Mouse (Mus musculus): Measurements from ENCODE around the gene Rpl10-ps3. TPM values are rescaled to one million over a fixed set of nuclear protein-coding genes. Genes with fewer than 3 reads are reported as not detected.
A peak's percentile ranks its signal among the peaks of the same experiment; 100 is the strongest.

Gene Rpl10-ps3
- polyA plus RNA-seq, 1 experiment from 2014 or later: 142 TPM

- Histone ChIP-seq H3K9me3 (no peaks in the 10 kb centered on the region), H3K4me2 (no peak overlapping the region), H3K27me3 (no peaks in the 10 kb centered on the region), H3K4me1 (replicated peaks) (peaks cover 39% of the 10 kb centered on the region), H3K27ac (peak overlapping the region; percentile 23; the same call in 1 of the 2 replicates), H3K4me3 (no peak overlapping the region), H3K9ac (no peak overlapping the region), H3K36me3 (no peaks in the 10 kb centered on the region)
- no peak for ATAC-seq (ENCODE audit: low FRiP score)
- WGBS: 79% methylated on average over 2 of the region's 2 CpGs
Measured at GRCm38 (mm10) chr9:50305046-50305445, 39.7 kb downstream of the Rpl10-ps3 start.

- no peak for ATAC-seq (ENCODE audit: low FRiP score)
- Histone ChIP-seq H3K9ac (no peak overlapping the region), H3K27me3 (no peaks in the 10 kb centered on the region), H3K36me3 (no peaks in the 10 kb centered on the region), H3K9me3 (no peaks in the 10 kb centered on the region), H3K4me1 (replicated peaks) (peaks cover 38% of the 10 kb centered on the region), H3K4me2 (no peak overlapping the region), H3K27ac (no peak overlapping the region), H3K4me3 (no peak overlapping the region)
- 66% methylated on average over 4 of the region's 4 CpGs for WGBS
Measured at GRCm38 (mm10) chr9:50304004-50304403, 40.8 kb downstream of the Rpl10-ps3 start.

GRCm38 (mm10) chr9:50301722-50302121, 43.0 kb downstream of the Rpl10-ps3 start:
- Histone ChIP-seq H3K9me3 (no peaks in the 10 kb centered on the region), H3K4me1 (replicated peaks) (peaks cover 36% of the 10 kb centered on the region), H3K4me3 (no peak overlapping the region), H3K27ac (no peak overlapping the region), H3K9ac (no peak overlapping the region), H3K4me2 (no peak overlapping the region), H3K36me3 (no peaks in the 10 kb centered on the region), H3K27me3 (no peaks in the 10 kb centered on the region)
- no peak for ATAC-seq (ENCODE audit: low FRiP score)

- Histone ChIP-seq H3K27me3 (no peaks in the 10 kb centered on the region), H3K27ac (no peak overlapping the region), H3K4me2 (no peak overlapping the region), H3K9ac (no peak overlapping the region), H3K4me3 (no peak overlapping the region), H3K9me3 (no peaks in the 10 kb centered on the region), H3K36me3 (no peaks in the 10 kb centered on the region), H3K4me1 (replicated peaks) (peaks cover 8% of the 10 kb centered on the region)
- no peak for ATAC-seq (ENCODE audit: low FRiP score)
- 51% methylated on average over 2 of the region's 2 CpGs for WGBS
Measured at GRCm38 (mm10) chr9:50298389-50298788, 46.4 kb downstream of the Rpl10-ps3 start.

Other genes with a start within 250 kb of the Rpl10-ps3 start
- gene Plet1, start 149.6 kb upstream of the Rpl10-ps3 start, polyA plus RNA-seq (2015; fragmentation: Nextera tagmentation; extraction: Ambion mirVana): 0.48 and 0.63 TPM in 2 replicates
- gene Pts, start 183.8 kb upstream of the Rpl10-ps3 start, polyA plus RNA-seq (2015; fragmentation: Nextera tagmentation; extraction: Ambion mirVana): 119 and 128 TPM in 2 replicates
- gene Il18, start 209.9 kb upstream of the Rpl10-ps3 start, polyA plus RNA-seq (2015; fragmentation: Nextera tagmentation; extraction: Ambion mirVana): 17.3 and 17.9 TPM in 2 replicates
- gene Bco2, start 210.2 kb upstream of the Rpl10-ps3 start, polyA plus RNA-seq (2015; fragmentation: Nextera tagmentation; extraction: Ambion mirVana): 0.30 and 0.35 TPM in 2 replicates
- gene Tex12, start 216.4 kb upstream of the Rpl10-ps3 start, polyA plus RNA-seq (2015; fragmentation: Nextera tagmentation; extraction: Ambion mirVana): 0.22 and 0.38 TPM in 2 replicates

Measured in hindbrain, embryonic 13.5 days (tissue).